Mouse (Mus musculus) ES-E14 (cell line): Measurements from ENCODE around the gene Herc4. TPM values are rescaled to one million over a fixed set of nuclear protein-coding genes. Genes with fewer than 3 reads are reported as not detected.

Experiments
- DNase-seq: peaks from one replicate; pipeline ENCODE4 v3.0.0-alpha.2; 2013; ENCODE audit warnings: low read depth, low spot score
- H3K27ac ChIP-seq: 2 replicates; pipeline ENCODE4 v1.5.1; 2012; ENCODE audit warnings: low read depth, mild to moderate bottlenecking, low read length, moderate library complexity, mixed read lengths; ENCODE audit not compliant: poor library complexity, insufficient read depth, severe bottlenecking
- H3K36me3 ChIP-seq: 2 replicates; pipeline ENCODE4 v1.6.1; 2012; ENCODE audit warnings: mild to moderate bottlenecking, low read length, moderate library complexity, mixed read lengths; ENCODE audit not compliant: control insufficient read depth, poor library complexity, insufficient read depth, severe bottlenecking
- H3K4me1 ChIP-seq, 2 experiments: fragments of 150-350 bp in 1 of 2; sonication (generic) in 1 of 2; 2 replicates each; pipeline ENCODE4 v1.6.1; 2012; ENCODE audit warnings: low read length in 2 of 2, mild to moderate bottlenecking in 1 of 2, mixed read lengths in 1 of 2; ENCODE audit not compliant: control insufficient read depth in 2 of 2, insufficient read depth in 2 of 2, poor library complexity in 1 of 2
- H3K4me3 ChIP-seq, 2 experiments: fragments of 150-350 bp in 1 of 2; sonication (generic) in 1 of 2; 2 replicates each; pipeline ENCODE4 v1.5.1; 2012; ENCODE audit warnings: low read length in 2 of 2, low read depth in 1 of 2, mild to moderate bottlenecking in 1 of 2, mixed read lengths in 1 of 2; ENCODE audit not compliant: insufficient read depth in 1 of 2, poor library complexity in 1 of 2, severe bottlenecking in 1 of 2
- H3K9ac ChIP-seq: 2 replicates; pipeline ENCODE4 v1.6.1; 2012; ENCODE audit warnings: low read depth, mild to moderate bottlenecking, low read length, mixed read lengths; ENCODE audit not compliant: poor library complexity, insufficient read depth, severe bottlenecking
- H3K9me3 ChIP-seq: fragments of 150-350 bp; sonication (generic); 2 replicates; pipeline ENCODE4 v1.6.1; 2012; ENCODE audit warnings: low read depth, mild to moderate bottlenecking, low read length; ENCODE audit not compliant: control insufficient read depth, insufficient read depth
- CHD2 ChIP-seq: IDR thresholded peaks from 2 replicates; pipeline ENCODE4 v1.6.1; 2014; ENCODE audit warnings: mild to moderate bottlenecking, low read depth, low read length, inconsistent platforms
- HCFC1 ChIP-seq: IDR thresholded peaks from 2 replicates; pipeline ENCODE4 v1.6.1; 2012; ENCODE audit warnings: low read length, inconsistent platforms, borderline replicate concordance; ENCODE audit not compliant: insufficient read depth
- MAFK ChIP-seq: IDR thresholded peaks from 2 replicates; pipeline ENCODE4 v1.6.1; 2014; ENCODE audit warnings: mild to moderate bottlenecking, low read depth, low read length, inconsistent platforms; ENCODE audit not compliant: insufficient read depth
- ZC3H11A ChIP-seq: IDR thresholded peaks from 2 replicates; pipeline ENCODE4 v1.6.1; 2012; ENCODE audit warnings: low read depth, mild to moderate bottlenecking, inconsistent platforms, low read length, borderline replicate concordance
- ZNF384 ChIP-seq: IDR thresholded peaks from 2 replicates; pipeline ENCODE4 v1.6.1; 2012; ENCODE audit warnings: low read depth, low read length, inconsistent platforms
- in situ Hi-C, 2 experiments: fragments of 600-800 bp; cut with MboI; formaldehyde crosslinking; loops; one replicate each; pipeline ENCODE4 v1.15.1; 2025; ENCODE audit warnings: low sequenced_read_pairs in 2 of 2, inconsistent platforms in 1 of 2; ENCODE audit not compliant: unreplicated experiment in 2 of 2
- total RNA-seq: library from RNA; depleted of rRNA; stranded (reverse); fragments of 300-350 nt; gene quantifications from 2 replicates; pipeline ENCODE4 v1.2.3, GENCODE M21; 2012; rRNA removed

Herc4 gene
- total RNA-seq, result 87.9 and 88.3 TPM in 2 replicates

GRCm38 (mm10) chr10:63243493-63244054, at the start of gene Herc4:
Gene Herc4, plus strand, starts transcription at chr10:63243810.
- peak within 1 kb of the TSS; percentile 81 for H3K27ac ChIP-seq
- DNase-seq, result peak; percentile 90
- in situ Hi-C loops, result no loop called here
- H3K4me3 ChIP-seq, result peak within 1 kb of the TSS; percentile 88 to 99
- peaks cover 2% of the 10 kb centered on the region in 2 experiments; a peak in 3 of 4 replicates for H3K4me1 ChIP-seq
- peak within 1 kb of the TSS; percentile 97 for H3K9ac ChIP-seq
- no peaks in the 10 kb centered on the region for H3K9me3 ChIP-seq
- peaks cover 3% of the 10 kb centered on the region for H3K36me3 ChIP-seq
- peak; percentile 29; the same call in 1 of the 2 replicates for TF ChIP-seq HCFC1
- no peak for TF ChIP-seq ZC3H11A

GRCm38 (mm10) chr10:63199008-63199407, 44.6 kb upstream of the Herc4 start:
- no peaks in the 10 kb centered on the region for H3K36me3 ChIP-seq
- in situ Hi-C loops, result no loop called here
- no peak for DNase-seq

GRCm38 (mm10) chr10:63201534-63201933, 42.1 kb upstream of the Herc4 start:
- H3K36me3 ChIP-seq, result no peaks in the 10 kb centered on the region
- no peak overlapping the region for H3K4me3 ChIP-seq
- no peak overlapping the region; the same call in 1 of the 2 replicates for H3K9ac ChIP-seq
- DNase-seq, result no peak
- no peaks in the 10 kb centered on the region for H3K9me3 ChIP-seq
- in situ Hi-C loops, result no loop called here
- TF ChIP-seq HCFC1, result no peak
- peaks cover 2% of the 10 kb centered on the region in 2 experiments; a peak in 2 of 4 replicates for H3K4me1 ChIP-seq
- H3K27ac ChIP-seq, result no peak overlapping the region

More at GRCm38 (mm10) chr10:63199008-63199407, 44.6 kb upstream of the Herc4 start:
- TF ChIP-seq ZC3H11A, result no peak
- Histone ChIP-seq H3K4me3 (no peak overlapping the region), H3K9me3 (no peaks in the 10 kb centered on the region), H3K27ac (no peak overlapping the region), H3K4me1 (peaks cover 2 to 4% of the 10 kb centered on the region in 2 experiments), H3K9ac (no peak overlapping the region)

GRCm38 (mm10) chr10:63203002-63203401, 40.6 kb upstream of the Herc4 start:
- in situ Hi-C loops, result no loop called here
- Histone ChIP-seq H3K4me1 (peaks cover 0 to 2% of the 10 kb centered on the region in 2 experiments; a peak in 1 of 4 replicates), H3K36me3 (no peaks in the 10 kb centered on the region), H3K9me3 (no peaks in the 10 kb centered on the region), H3K9ac (no peak overlapping the region), H3K27ac (no peak overlapping the region), H3K4me3 (no peak overlapping the region)
- no peak for TF ChIP-seq MAFK
- no peak for TF ChIP-seq ZC3H11A
- TF ChIP-seq HCFC1, result no peak
- TF ChIP-seq ZNF384, result no peak
- no peak for TF ChIP-seq CHD2
- DNase-seq, result no peak

- no peak for DNase-seq
- H3K4me1 ChIP-seq, result peaks cover 0 to 2% of the 10 kb centered on the region in 2 experiments; a peak in 1 of 4 replicates
- TF ChIP-seq HCFC1 (no peak), ZNF384 (no peak)
- no peaks in the 10 kb centered on the region for H3K9me3 ChIP-seq
- H3K9ac ChIP-seq, result peak within 1 kb of the TSS; percentile 13; the same call in 1 of the 2 replicates
- H3K36me3 ChIP-seq, result no peaks in the 10 kb centered on the region
- H3K27ac ChIP-seq, result no peak within 1 kb of the TSS
- in situ Hi-C loops, result no loop called here
- H3K4me3 ChIP-seq, result peak within 1 kb of the TSS; percentile 11 to 13; a peak in 1 of 4 replicates
Observed at GRCm38 (mm10) chr10:63203728-63204127, 39.9 kb upstream of the Herc4 start, which contains the start of gene Mypn. Gene Mypn, minus strand, starts transcription at chr10:63203952.
